Mouse (Mus musculus): ENCODE data around the gene Olfr1155.

- TF ChIP-seq POLR2A (IDR thresholded peaks at IDR 0.05; ENCODE audit: low read depth, low read length) = no peak
- no peak for TF ChIP-seq CTCF (IDR thresholded peaks at IDR 0.05; ENCODE audit: borderline replicate concordance, insufficient read depth, low read length)
Observed at GRCm38 (mm10) chr2:87953000-87953399, 8.1 kb upstream of the Olfr1155 start, which contains the start of gene Olfr1156.

Data from embryonic fibroblast, embryonic 13.5 days (primary cell).